Mouse (Mus musculus): Measurements from ENCODE around the gene 6430550D23Rik.
"Not testable (repeated sequence)": the region's sequence is repeated elsewhere in the genome, so short reads cannot be mapped to it uniquely, and the experiment has no call there.

6430550D23Rik gene

DNA sequence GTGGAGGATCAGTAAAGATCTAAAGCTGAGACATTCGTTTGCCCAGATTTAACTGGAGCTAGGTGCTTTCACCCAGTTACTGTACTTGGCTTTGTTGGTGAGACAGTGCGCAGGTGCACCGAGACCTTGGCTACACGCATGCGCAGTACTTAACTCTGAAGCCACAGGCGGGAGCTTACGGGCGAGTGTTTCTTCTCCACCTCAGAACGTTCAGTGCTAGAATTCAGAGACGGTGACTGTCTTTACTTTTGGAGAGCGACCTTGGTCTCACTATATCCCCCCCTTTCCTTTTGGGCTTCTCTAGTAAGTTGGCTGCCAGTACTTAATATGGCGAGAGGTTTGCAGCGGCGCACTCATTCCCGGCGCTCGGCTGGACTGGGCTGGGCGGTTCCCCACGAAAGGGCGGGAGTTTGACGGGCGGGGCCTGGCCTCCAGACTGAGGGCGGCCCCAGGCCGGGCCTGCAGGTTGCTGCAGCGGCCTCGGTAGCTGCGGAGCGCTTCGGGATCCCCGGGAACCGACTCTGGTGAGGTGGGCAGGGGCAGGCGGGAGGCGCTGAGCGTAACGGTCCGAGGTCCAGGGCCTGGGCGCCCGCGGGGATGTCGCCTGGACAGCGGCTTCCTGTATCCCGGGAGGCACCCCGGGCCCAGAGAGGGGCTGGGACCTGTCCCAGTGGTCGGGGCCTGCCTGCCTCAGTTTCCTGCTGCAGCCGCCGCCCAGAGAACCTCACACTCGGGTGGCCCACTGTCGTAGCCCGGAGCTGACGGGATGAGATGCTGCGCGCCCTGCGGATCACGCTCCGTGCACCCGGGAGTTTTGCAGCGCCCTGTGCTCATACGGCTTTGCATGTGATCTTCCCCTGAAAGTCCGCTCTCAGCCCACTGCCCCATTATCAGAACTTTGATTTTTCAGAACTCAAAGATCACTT, 51.4 kb downstream of the 6430550D23Rik start, which contains the start of gene Cep250:
TSS of gene Cep250 (plus strand) at position 325 of the 926 bp plus-strand sequence.
- in situ Hi-C loops (cut with MboI, MseI), result no loop called here

DNA sequence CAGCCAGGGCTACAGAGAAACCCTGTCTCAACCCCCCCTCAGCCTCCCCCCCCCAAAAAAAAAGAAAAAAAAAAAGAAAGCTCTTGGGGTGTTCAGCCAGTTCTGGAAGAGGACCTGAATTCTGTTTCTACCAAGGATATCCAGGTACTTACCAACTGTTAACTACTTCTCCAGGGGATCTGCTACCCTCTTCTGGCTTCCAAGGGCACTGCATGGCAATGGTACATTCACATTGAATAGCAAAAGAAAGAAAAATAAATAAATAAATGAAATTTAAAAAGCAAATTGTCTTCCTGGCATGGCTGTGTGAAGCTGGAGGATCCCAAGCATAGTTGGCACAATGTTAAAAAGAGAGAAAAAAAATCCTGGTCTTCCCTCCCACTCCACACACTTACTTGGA, 55.8 kb downstream of the 6430550D23Rik start:
- in situ Hi-C loops (cut with MboI, MseI), result no loop called here

DNA sequence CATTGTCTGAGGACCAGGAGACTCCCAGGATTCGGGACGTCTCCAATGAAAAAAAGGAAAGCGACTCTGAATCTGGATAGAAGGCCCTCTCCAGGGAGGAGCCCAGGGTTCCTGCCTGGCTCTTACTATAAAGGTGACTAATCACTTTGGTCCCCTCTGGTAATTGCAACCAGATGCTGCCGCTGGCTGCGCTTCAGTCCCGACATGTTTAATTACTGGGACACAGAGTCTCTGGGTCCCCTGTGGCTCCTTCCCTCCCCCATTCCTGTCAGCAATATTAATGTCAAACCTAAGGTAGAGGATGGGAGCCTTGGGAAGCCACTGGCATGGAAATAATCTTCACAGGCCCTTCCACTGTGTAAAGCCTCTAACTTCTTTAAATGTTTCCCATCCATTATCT, 58.4 kb downstream of the 6430550D23Rik start:
- in situ Hi-C loops (cut with MboI, MseI), result no loop called here

DNA sequence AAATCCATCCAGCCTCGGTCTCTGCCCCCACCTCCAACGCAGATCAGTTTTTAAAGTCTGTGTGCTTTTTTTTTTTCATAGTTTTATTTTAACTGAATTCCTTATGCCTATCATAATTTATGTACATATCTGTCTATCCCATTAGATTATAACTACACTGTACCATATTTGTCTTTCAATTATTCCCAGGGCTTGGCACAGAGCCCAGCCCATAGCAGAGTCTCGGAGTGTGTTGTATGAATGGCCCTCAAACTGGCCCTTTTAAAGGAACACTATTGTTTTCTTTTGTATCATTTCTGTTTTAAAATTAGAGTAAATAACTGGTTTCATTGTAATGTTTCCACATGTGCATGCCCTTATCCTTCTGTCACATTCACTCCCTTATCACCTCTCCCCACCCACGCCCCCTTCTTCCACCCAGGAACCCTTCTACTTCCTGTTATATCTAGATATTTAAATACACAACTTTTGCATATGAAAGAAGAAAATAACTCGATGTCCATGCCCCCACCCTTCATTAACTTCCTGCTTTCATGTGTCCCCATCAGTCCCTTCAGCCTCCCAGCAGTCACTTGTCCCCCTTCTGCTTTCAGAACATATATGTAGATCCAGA, 60.3 kb downstream of the 6430550D23Rik start:
- in situ Hi-C loops (cut with MboI, MseI), result no loop called here

DNA sequence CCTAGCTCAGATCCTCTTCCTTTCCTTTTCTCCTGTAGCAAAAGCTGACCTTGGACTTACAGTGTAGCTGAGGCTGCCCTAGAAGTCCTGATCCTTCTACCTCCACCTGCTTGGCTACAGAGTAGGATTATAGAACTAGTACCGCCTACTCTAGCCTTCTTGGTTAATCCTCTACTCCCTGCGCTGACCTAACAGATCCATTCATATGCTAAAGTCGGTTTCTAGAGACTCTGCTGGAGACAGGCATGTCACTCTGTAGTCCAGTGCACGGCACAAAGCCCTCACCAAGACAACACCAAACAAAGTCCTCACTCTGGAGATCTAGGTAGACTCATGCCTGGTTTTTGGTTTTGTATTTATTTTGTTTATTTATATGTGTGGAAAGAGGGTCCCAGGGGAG, 61.3 kb downstream of the 6430550D23Rik start:
- in situ Hi-C loops (cut with MboI, MseI), result no loop called here

DNA sequence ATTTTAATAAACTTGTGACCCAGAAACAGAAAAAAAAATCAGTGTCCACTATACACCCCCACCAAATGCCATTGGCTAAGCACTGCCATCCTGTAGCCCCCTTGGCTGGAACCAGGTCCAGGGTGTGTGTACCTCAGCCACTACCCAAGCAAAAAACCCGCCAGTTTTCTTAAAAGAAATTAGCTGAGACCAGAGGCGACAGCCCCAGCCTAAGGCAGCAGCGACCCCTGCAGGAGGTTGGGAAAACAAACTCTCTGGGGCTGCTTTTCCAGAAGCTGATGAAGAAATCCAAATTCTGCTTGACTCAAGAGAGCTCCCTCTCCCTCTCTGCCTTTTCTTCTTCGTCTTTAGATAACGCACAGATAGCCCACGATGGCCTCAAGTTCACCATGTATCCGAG, 61.7 kb downstream of the 6430550D23Rik start:
- in situ Hi-C loops (cut with MboI, MseI), result no loop called here

DNA sequence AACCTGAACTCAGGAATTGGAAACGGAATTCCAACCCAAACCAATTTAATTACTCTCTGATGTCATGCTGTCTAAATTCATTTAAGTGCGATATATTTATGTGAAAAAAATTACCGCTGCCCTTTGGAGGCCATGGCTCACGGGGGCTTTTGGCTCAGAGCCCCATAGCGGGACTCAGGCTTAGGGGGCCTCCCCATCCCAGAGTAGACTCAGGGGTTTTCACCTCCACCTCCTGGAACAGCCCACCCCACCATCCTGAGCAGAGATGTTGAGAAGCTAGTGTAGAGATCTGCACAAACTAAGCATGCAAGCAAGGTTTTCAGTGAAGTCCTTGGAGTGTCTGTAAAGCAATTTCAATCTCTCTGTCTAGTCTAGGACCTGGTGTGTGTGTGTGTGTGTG, 62.2 kb downstream of the 6430550D23Rik start:
- in situ Hi-C loops (cut with MboI, MseI), result no loop called here

DNA sequence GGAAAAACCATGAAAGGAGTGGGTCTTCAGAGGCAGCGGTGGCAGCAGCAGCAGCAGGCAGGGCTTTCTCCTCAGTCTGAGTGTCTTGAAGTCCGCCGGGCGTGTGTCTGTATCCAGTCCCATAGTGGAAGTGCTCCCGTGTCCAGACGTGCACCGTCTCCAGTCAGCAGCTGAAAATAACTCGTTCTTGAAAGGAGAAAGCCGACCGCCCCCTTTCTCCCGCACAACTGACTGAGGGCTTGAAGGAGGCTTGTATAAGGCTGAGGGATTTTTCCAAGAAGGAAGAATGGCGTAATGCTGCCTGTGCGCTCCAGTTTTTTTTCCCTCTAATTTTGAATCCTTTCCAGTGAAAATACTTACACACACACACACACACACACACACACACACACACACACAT, 62.7 kb downstream of the 6430550D23Rik start, which contains the start of gene Gdf5:
TSS of gene Gdf5 (minus strand) at position 244 of the 400 bp plus-strand sequence.
- in situ Hi-C loops (cut with MboI, MseI), result no loop called here

DNA sequence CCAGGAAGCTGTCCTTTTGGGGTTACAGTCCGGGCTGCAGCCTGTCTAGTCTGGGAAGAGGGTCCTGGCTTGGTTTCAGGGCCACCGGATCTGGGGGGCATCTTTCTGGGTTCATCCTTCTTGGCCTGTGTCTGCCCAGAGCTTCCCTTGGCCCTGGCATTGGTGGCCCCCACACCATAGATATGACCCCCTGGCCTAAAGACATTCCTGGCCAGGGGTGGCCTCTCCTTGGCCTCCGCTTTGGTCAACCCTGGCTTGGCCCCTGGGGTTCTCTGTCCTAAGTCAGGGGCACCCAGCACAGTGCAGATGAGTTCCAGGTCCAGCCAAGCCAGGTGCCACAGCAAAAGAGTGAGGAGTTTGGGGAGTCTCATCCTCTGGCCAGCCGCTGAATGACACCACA, 63.1 kb downstream of the 6430550D23Rik start:
- in situ Hi-C loops (cut with MboI, MseI), result loop anchor here (5.0 kb wide), 1 partner anchor 92 kb away; no protein-coding TSS in a partner anchor

DNA sequence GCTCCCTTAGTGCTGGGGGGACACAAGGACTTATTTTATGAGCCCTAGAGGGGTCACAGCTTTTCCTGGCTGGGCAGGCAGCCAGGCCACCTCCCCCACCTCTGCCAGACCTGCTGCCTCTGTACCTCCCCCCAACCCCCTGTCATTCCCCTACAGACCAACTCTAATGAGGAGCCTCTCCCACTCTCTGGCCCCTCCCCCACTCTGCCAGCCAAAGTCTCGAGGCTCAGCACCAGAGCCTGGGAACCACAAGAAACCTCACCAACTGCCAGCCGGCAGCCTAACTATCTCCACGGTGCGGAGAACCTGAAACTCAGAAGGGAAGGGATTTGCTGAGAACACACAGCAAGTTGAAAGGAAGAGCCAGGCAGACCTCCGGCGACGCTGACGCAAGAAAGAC, 64.3 kb downstream of the 6430550D23Rik start:
- in situ Hi-C loops (cut with MboI, MseI), result loop anchor here (5.0 kb wide), 1 partner anchor 91 kb away; no protein-coding TSS in a partner anchor

DNA sequence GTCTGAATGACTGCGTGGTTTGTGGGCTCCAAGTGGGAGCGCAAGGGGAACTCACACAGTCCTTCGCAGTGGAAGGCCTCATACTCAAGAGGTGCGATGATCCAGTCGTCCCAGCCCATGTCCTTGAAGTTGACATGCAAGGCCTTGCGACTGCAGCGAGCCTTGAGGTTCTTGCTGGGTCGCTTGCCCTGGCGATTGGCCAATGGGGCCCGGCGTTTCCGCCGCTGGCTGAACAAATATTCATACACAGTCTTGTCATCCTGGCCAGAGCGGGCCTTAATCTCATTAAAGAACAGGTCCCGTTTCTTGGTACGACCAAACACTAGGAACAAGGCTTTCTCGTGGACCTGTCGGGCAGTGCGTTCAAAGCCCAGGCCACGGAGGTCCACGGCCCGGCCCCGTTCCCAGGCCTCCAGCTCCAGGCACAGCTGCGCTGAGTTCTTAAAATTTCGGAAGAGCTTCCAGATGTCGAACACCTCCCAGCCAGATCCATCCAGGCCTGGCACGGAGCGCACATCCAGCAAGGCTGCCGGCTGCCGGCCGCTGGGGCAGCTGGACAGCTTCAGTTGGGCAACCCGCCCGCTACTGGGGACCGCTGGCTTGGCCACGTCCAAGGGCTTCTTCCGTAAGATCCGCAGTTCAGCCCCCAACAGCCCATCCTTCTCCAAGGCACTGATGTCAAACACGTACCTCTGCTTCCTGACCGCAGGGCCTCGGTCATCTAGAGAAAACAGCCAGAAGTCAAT, 65.9 kb downstream of the 6430550D23Rik start:
- in situ Hi-C loops (cut with MboI, MseI), result loop anchor here (5.0 kb wide), 1 partner anchor 90 kb away; no protein-coding TSS in a partner anchor

DNA sequence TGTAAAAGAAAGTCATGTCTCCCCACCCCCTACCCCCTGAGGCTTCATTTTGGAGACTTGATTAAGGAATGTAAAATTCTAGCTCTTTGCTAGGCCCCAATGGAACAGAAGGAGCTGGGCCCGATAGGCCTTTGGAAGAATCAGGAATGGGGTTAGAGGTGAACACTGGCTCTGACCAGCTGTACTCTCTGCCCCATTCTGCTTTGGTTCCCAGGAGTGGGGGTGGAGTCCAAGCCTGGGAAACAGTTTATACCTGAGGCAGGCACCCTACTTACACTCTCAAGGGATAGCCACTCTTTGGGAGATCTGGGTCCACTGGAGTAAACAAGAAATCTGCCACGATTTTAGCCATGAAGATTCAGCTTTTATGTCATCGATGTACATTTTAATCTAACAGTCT, 67.1 kb downstream of the 6430550D23Rik start, which contains the start of gene Gm15557:
TSS of gene Gm15557 (plus strand) at position 48 of the 400 bp plus-strand sequence.
- in situ Hi-C loops (cut with MboI, MseI), result loop anchor here (5.0 kb wide), 1 partner anchor 88 kb away; no protein-coding TSS in a partner anchor

DNA sequence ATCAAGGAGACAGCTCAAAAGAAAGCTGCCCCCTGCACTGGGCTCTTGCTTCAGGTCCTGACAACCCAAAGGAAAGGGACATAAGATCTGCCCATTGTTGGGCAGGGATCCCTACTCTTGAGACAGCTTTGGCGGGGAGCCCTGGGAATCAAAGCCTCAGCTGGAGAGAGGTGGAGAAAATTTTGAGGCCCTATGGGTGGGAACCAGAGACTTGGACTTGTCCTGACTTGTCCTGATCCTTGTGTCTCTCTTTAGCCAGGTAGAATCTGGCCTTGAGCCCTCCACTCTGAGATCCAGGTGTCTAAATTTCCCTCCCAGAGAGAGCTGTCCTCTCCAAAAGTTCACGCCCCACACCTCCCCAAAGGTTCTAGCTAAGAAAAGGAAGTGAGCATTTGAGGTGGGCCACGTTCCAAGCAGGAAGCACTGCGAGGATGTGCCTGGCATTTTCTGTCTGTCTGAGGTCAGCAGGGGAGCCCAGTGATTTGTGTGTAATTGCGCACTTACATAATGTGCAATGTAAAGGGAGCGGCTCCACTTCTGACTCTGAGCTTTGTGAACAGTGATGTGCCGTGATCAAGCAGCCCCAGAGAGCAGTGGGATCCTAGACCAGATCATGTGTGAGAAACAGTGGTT, 67.8 kb downstream of the 6430550D23Rik start:
- in situ Hi-C loops (cut with MboI, MseI), result loop anchor here (5.0 kb wide), 1 partner anchor 88 kb away; no protein-coding TSS in a partner anchor

DNA sequence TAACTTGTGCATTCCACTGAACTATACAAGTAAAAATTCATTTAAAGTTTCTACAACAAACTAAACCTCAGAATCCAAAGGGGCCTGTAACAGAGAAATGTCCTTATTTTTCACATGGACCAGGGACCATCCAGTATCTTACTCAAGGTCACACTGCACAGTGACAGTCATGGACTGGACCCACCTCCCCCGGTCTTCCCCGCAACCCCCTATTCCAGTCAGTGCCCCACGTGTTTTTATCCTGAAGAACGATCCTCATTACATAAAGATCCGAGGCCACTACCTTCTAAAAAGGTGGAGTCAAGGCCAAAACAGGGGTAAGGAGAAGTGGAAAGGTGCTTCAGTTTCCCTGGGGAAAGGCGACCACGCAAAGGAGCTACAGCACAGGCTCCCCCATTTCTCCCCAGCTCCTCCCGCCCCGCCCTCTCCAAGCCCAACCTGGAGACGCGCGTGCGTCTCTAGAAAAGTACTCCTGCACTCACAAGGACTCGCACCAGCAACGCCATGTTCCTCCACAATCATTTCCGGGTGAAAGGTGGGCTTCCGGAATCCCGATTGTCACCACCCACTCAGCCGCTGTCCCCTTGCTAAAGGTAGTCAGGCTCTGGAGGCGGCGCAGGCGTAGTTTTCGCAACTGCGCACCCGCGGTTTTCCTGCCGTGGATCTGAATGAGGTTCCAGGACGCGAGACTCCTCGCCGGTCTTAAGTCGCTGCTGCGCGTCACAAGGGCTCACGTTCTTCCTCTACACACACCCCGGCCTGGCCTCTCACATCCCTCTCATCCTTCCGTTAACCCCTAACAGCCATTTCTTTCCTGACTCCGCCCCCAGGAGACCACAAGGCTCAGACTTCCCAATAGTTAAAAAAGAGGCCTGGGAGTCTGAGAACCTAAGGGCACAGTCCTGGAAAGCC, 78.0 kb downstream of the 6430550D23Rik start, which contains the start of gene Uqcc1:
TSS of gene Uqcc1 (minus strand) at position 780 of the 912 bp plus-strand sequence.
- in situ Hi-C loops (cut with MboI, MseI), result no loop called here

DNA sequence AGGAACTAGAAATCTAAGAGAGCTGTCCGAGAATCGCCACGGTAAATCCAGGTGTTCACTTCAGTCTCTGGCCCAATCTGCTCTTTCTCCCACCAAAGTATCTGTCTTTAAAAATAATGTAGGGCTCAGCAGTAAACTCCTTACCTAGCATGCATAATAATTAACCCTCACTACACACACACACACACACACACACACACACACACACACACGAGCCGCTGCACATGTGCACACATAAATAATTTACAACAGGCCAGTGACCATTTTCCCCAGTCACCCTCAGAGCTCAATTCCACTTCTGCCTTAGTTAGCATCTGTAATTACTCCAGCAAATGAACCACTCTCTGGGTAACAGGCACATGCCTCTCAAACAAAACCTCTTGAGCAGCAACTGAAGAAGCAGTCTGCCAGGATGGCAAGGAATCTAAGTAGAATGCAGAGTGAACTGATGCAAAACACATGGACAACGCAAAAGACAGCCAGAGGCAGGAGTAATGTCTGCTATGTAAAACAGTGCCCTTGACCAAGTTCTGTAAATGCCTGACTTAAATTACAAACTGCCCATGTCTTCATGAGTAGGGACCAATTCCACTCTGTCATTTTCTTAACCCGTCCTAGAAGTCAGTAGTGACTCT, 78.9 kb downstream of the 6430550D23Rik start:
- in situ Hi-C loops (cut with MboI, MseI), result no loop called here

DNA sequence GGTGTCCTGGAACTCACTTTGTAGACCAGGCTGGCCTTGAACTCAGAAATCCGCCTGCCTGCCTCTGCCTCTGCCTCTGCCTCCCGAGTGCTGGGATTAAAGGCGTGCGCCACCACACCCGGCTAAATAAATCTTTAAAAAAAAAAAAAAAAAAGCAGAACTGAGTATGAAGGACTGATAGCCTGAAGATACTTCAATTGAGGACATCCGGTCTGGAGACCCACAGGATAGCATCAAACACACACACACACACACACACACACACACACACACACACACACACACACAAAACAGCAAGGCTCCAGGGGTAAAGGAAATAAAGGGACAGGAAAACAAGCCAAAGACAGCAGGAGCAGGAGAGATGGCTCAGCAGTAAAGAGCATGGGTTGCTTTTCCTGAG, 82.6 kb downstream of the 6430550D23Rik start:
- in situ Hi-C loops (cut with MboI, MseI), result not testable (repeated sequence)

All from T-helper 17 cell (primary cell).